Mouse (Mus musculus) ES-E14 (cell line): Measurements from ENCODE around the gene Lmntd1.

Experiments used
- CHD2 ChIP-seq: IDR thresholded peaks from 2 replicates; pipeline ENCODE4 v1.6.1; 2014; ENCODE audit warnings: mild to moderate bottlenecking, low read depth, low read length, inconsistent platforms
- MAFK ChIP-seq: IDR thresholded peaks from 2 replicates; pipeline ENCODE4 v1.6.1; 2014; ENCODE audit warnings: mild to moderate bottlenecking, low read depth, low read length, inconsistent platforms; ENCODE audit not compliant: insufficient read depth

DNA sequence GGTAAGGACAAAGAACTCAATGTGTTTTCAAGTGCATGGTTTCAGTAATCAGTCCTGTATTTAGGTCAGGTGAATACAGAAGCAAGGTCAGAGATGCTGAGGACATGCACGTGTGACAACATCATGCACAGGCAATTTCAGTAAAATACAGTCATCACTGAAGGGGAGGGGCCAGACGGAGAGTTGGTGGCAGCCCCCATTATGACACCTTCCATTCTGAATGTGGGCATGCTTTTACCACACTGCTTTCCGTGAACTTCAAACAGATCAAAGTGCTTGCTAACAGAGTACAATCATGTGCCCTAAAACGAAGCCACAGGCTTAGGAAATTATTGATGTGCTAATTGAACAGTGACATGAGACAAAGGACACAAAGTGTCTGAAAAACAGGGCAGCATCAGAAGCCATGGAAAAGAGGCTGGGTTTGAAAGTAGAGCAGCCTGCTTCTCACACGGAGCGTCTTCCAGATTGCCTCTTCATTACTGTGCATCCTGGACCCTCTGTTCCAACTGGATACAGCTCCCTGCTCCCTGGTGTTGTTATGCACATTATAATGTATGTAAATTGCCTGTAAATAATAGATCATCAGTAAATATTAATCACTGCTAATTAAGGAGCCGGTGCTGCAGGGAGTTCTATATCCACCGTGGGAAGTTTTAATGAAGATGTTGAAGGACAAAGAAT, 144.7 kb downstream of the Lmntd1 start:
- TF ChIP-seq CHD2, result no peak
- no peak for TF ChIP-seq MAFK
